Mouse (Mus musculus) monocyte, adult 5-6 weeks (primary cell): ENCODE data around the gene Brd7. TPM values are rescaled to one million over a fixed set of nuclear protein-coding genes. Genes with fewer than 3 reads are reported as not detected.
A peak's percentile ranks its signal among the peaks of the same experiment; 100 is the strongest.

ENCODE experiments used
- ATAC-seq: fragments of 153-309, 156-312 bp; replicated peaks from 2 replicates; pipeline ENCODE4 v1.8.0; 2017; ENCODE audit warnings: mild to moderate bottlenecking; ENCODE audit not compliant: low TSS enrichment, insufficient number of reproducible peaks, severe bottlenecking, poor library complexity, low FRiP score
- total RNA-seq: library from RNA; stranded (forward); fragments of 200-1000, 200-491, 200-594 nt; gene quantifications from 3 replicates; pipeline ENCODE4 v1.2.3, GENCODE M21; 2017

Gene Brd7
- total RNA-seq, 1 experiment from 2014 or later, result 64.0 TPM

DNA sequence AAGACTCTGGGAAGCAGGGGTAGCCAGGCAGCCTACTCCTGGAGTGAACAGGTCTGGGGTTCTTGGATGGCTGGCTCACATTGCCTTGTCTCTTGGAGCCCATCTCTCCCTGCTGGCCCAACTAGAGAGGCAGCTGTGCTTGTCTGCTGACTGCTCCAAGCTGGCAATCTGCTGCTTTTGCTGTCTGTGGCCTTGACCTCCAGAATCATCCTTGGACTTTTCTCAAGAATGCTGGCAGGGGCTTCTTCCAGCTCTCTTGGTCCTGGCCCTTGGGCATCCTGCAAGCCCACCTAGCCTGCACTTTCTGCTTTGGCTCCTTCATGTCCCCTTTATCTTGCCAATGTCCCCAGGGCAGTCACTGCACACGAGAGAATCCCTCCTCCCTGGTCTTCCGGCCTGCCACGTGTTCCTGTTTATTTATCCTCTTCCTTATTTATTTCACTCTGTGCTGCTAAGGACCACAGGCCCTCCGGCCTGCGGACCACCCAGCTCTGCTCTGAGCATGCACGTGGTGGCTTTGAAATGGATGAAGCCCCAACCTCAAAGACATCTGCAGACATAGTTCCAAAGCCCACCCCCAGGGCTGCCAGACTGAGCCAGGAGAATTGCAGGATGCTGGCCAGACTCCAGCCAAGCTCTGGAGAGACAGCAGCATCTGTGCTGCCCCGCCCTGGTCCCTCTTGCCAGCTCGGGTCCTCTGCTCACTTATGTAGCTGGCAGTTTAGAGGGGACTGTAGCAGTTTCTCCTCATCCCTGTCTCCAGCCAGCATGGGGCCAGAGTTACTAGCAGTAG lies 45.7 kb downstream of the Brd7 start:
- ATAC-seq, result no peak

DNA sequence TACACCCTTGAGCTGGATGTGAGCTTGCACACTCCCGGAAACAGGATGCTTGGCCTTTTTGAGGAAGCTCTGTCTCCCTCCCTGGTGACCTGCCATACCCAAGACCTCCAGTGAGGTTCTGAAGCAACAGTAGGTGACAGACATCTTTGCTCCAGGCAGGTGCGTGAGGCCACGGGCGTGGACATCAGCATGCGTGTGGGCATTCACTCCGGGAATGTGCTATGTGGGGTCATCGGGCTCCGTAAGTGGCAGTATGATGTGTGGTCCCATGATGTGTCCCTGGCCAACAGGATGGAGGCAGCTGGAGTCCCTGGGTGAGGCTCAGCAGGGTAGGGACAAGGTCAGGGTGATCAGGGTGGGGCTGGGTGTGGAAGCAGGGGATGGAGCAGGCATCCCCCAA lies 46.7 kb downstream of the Brd7 start:
- ATAC-seq, result no peak

DNA sequence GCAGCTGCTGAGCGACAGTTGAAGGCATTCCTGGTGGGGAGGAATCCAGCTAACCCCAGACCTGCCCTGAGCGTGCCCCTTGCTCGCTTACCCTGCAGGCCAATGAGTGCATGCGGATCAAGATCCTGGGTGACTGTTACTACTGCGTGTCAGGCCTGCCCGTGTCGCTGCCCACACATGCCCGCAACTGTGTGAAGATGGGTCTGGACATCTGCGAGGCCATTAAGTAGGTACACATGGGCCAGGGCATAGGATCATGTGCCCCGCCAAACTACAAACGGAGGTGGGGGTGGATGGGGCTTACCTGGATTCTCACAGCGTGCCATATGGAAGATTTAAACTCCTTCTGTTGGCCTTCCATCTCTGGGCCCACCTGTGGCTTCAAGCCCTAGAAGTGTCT lies 48.0 kb downstream of the Brd7 start:
- no peak for ATAC-seq

DNA sequence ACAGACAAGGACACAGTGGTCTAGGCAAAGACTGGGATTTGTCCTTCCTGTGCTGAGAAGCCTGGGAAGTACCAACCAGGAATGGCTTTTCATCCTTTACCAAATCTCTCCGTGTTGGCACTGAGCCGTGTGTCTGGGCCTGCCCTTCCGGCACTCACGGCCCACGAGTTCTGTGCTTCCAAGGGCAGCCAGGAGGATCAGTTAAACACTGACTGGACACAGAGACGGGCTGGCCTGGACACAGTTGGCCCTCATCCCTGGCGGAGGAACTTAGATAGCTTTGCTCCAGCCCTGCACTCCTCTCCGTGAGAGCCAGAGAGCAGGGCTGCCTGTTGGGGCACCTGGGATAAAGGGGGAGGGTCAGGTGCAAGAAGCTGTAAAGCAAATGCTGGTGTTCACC lies 49.0 kb downstream of the Brd7 start:
- ATAC-seq, result no peak

DNA sequence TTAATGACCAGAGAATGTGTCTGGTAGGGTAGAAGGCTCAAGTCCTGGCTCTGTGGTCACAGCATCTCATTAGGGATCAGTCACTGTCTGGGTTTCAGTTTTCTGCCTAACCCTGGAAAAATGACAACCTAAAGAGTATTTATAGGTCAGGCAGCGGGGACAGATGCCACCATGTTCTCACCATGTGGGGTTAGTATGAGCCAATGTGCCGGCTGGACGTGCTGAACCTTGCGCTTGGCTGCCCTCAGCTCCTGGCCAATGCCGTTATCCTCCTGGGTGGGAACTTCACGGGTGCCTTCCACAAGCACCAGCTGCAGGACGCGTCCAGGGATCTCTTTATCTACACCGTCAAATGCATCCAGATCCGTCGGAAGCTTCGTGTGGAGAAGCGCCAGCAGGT lies 51.7 kb downstream of the Brd7 start:
- ATAC-seq, result no peak

DNA sequence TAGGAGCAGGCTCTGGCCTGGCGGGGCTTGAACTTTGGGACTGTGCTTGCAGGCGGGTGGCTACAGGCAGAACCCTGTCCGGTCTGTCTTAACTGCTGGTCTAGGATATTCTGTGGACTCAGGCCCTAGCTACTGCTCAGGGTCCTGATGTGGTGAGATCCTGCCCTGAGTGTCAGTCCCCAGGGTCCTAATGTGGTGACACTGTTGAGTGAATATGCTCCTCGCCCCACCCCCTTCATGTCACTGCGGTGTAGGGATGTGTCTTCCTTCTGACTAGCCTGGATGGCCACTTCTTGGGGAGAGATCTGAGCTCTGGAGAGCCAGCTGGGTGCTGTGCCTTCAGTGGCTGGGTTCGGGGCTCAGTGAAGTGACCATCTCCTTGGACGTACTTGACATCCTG lies 52.1 kb downstream of the Brd7 start:
- no peak for ATAC-seq

DNA sequence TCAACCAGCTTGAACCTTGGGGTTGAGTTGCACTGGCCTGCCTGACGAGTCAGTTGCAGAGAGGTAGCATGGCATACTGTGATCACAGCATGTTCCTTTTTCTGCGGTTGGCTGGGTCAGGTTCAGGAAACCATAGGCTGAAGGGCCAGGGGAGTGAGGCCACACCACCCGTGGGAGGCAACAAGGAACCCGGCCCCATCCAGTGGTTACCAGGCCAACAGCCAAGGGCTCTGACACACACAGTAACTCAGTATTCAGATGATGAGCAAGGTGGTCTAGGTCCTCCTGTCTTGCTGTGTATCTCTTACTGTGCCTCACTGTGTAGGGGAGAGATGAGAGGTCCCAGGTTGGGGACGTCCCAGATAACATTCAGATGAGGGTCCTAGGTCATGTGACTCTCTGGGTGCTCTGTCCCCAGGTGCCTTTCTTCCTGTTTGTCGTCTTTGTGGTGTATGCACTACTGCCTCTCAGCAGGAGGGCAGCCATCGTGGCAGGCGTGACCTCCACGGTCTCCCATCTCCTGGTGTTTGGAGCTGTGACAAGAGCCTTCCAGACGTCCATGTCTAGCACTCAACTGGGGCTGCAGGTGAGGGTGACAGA lies 52.6 kb downstream of the Brd7 start:
- ATAC-seq, result peak; percentile 22; the same call in 1 of the 2 replicates

DNA sequence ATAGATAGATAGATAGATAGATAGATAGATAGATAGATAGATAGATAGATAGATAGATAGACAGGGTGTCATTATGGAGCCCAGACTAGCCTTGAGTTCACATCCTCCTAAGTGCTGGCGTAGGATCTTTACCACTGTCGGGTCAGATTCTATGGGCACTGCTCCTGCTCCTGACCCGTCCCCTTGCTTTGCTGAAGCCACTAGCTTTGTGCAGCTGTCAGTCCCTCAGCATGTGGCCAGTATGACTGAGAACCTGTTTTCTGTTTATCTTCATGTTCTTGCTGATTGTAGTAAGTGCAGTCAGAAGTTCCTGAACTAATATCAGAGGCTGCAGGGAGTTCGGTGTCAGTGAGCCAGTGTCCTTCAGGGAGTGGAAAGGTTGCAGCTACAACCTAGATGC lies 54.3 kb downstream of the Brd7 start:
- ATAC-seq, result no peak

DNA sequence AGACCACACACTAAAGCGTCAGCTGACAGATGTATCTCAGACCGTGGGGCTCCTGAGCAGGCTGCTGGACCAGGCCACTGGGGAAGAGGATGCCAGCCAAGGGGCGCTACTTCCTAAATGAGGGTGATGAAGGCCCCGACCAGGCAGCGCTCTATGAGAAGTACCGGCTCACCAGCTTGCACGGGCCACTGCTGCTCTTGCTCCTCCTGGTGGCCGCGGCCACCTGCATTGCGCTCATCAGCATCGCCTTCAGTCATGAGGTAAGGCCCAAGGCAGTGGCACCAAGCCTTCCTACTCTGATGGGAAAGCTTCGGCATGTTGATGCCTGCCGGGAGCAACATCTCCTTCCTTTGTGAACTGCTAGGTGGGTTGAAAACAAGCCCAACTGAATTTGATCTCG lies 55.5 kb downstream of the Brd7 start:
- peak; percentile 30; the same call in 1 of the 2 replicates for ATAC-seq

DNA sequence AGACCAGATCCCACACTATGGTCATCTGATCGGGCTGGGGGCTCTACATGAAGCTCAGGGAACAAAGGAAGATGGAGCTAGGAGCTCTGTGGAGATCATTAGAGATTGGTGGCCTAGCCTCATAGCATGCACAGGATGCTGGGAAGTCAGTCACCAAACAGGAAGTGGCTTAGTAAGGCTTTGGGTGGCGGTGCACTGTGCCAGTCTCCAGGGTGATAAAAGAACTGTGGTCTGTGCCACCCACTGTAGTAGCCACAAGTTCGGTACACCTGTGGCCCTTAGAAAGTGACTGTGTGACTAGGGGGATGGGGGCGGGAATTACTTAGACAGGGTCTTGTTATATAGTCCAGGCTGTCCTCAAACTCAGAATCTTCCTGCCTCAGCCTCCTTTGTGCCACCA lies 56.2 kb downstream of the Brd7 start:
- peak; percentile 37; the same call in 1 of the 2 replicates for ATAC-seq

DNA sequence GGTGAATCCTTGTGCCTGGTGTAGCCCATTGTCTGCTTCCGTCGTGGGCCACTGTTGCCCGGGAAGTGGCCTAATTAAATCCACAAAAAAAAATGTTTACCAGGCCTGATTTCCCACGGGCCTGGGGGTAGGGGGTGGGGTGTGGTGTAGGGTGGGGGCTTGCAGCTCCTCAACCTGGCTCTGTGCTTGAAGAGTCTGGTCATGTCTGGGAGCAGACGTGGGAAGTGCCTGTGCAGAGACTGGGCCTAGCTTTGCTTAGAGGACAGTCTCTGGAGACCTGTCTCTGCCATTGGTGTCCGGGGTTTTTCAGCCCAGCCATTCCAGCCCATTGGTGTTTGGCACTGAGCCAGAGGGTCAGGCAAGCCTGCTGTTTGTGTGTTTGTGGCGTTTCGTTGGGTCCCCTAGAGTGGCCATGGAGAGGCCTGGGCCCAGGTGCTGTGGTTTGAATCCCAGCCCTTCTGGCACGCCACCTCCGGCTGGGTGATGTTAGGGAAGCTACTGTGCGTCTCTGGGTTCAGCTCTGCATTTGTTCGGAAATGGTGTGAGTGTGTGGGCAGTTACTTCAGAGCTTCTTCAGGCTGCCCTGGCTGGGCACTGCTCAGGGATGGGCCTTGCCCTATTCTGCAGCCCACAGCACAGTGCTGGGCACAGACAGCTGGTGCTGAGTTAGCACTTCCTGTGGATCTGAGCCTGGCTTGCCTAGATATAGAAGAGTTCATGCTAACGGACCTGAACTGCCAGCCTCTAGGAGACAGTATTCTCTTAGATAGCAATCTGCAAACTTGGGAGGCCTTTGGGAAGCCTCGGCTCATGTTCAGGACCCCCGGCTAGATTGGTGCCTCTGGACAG lies 60.2 kb downstream of the Brd7 start:
- ATAC-seq, result no peak

DNA sequence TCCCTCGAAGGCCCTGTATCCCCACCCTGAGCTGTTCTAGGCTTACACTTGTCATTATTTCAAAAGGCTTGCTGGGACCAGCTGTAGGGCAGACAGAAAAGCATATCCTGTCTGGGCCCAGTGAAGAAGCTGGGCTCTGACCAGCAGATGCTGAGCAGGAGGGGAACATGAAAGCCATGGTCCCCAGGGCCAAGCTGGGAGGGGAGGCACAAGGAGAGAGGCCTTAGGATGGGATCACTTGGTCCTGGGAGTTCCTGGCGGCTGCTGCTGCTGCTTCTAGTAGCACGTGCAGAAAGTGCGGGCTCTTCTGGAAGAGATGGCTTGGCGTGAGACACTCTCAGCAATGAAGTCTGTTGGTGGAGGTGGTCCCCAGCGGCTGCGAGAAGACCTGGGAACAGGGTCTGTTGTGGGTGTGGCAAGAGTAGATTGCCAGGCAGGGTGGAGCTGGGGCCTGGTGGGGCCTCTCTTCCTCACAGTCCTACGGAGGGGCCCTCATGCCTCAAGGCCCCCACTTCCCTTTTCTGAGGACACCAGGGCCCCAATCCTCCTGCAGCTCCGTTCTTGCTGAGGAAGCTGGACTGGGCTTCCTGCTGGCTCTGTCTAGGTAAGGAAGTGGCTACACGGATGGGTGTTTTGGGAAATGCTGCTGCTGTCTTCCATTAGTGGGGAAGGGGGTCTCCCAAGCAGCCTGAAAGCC lies 61.9 kb downstream of the Brd7 start:
- ATAC-seq, result peak; percentile 90

DNA sequence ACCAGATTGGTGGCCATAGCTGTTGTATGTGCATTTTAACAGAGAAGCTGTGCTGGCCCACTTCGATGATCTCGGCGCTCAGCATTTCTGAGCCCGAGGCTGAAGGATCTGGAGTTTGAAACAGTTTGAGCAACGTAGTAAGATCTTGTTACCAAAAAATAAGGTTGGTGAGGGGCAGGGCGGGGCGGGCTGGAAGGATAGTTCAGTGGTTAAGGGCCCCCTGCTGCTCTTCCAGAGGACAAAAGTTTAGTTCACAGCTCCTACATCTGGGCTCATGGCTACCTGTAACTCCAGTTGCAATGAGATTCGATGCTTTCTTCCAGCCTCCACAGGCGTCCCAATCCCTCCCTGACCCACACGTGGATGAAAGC lies 63.3 kb downstream of the Brd7 start:
- no peak for ATAC-seq

DNA sequence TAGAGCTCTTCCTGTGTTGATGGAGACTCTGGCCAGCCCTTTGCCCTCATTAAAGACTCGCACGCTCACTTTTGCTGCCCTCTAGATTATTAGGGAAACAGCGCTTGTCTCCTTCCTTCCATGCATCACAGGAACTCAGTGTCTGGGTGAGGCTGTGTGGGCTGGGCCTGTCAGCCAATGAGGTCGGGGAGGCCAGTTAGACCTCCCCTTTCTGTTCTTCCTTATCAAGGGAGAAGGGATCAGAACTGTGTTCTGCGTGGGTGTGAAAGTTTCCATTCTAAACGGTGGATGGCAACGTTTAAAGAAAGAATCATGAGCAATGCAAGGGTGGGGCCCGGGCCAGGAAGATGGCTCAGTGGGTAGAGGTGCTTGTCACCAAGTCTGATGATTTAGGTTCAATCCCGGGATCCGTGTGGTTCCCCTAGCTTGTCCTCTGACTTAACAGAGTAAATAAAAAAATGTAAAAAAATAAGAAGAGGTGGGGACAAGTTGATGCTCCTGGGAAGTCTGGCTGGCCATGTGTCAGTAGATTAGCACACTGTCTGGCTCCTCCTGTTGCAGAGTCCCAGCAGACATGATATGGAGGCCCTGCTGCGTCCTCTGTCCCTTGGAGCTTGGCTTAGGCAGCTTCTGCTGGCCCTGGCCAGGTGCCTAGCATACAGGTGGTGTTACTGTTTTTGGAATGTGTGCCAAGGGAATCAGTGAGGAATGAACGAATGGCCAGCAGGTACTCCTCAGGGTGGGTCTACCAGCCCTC lies 63.8 kb downstream of the Brd7 start:
- peak; percentile 48 for ATAC-seq

DNA sequence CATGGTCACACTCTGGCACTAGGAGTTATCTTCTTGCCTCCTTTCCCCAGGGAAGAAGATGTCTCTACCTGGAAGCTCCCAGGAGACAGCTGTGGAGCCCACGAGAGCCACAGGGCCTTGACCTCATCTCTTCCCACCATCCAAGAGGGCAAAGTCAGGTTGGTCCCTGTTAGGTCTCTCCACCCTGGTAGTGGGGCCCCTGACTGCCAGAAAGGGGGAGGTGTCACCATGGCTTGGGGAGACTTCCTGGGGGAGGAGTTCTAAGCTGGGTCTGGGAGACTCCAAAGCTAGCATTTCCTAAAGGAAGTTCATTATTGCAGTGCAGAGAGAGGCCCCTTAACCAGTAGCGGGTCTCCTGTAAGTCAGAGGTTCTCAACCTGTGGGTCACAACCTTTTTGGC lies 67.0 kb downstream of the Brd7 start:
- ATAC-seq, result no peak

DNA sequence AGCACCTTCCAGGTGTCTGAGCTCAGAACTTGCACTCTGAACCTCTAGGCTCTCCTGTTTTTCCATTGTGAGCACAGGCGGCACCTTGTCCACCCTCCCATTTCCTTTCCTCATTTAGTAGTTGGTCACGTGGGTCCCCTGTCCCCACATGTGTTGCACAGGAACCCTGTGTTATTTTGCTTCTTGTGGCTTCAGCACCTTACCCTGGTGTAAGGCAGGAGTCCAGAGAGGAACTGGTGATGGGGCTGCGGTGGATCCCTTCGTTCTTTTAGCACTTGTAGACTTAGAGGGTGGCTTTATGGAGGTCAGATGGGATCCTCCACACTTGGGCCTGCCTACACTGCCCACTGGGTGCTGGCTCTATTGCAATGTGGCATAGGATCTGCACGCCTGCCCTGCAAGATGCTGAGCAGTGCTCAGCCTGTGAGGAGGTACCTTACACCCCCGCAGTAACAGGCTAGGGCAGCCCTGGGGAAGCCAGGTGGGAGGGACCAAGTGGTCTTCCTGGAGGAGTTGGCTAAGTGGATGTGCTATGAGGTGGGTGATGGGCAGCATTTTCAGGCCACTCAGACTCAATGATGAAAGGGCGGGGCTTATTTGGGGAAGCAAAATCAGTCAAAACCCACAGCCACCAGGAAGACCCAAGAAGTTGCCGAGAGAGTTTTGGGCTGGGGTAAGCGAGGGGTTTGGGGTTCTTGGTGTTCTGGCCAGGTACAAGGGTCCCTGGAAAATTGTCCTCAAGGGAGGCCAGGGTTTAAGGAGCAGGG lies 68.2 kb downstream of the Brd7 start:
- ATAC-seq, result peak; percentile 30

DNA sequence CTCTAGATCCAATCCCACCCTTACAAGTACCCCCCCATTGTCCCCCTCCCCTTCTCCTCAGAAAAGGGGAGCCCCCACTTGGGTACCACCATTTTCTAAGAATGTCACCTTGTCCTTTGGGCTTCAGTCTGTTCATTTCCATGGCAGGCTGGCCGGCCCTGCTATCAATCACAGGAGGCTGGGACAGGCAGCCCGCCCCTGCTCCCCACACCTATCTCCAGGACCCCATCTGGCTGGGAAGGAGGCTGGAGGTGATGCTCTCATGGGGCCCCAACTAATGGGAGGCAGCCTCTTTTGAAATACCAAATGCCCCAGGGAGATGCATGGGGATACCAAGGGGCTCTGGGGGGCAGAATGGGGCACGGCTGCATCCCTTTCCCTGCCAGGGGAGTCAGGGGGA lies 69.1 kb downstream of the Brd7 start:
- ATAC-seq, result no peak

DNA sequence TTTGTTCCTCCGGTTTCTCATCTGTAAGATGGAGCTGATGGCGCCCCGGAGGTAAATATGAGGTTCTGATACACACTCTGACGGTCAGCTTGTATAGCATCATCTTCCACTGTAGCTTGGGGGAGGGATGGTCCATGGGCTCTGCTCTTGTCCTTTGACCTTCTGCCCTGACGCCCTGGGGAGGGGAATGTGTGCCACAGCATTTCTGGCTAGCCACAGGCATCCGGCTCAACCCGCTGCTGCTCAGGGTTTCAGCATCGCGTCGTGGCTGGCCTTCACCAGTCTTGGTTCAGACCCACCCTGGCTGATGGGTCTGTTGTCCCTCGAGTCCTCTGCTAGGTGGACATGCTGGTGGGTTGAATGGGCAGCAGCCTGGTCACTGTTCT lies 70.7 kb downstream of the Brd7 start:
- no peak for ATAC-seq
